Mouse (Mus musculus) embryo, embryonic 10 days (tissue): Measurements from ENCODE around the gene Cyfip1.

Source experiments
- DNase-seq: peaks from one replicate; pipeline ENCODE4 v3.0.0-alpha.2; 2015; ENCODE audit warnings: low spot score

Cyfip1 gene

DNA sequence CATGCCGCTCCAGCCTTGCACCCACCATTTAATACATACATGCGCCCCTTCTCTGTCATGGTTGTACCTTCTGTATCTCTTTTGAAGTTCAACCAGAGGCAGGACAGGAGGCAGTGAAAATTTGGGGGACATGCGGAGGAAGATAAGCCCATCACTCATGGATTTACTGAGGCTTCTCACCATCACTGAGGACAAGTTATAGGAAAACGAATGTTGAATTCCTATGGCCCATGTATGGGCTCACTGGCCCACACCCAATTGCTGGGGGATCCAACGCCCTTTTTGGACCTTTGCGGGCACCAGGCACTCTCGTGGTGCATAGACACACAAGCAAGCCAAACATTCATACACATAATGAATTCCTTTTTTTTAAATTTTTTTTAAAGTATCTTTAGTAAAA lies at the start of gene Cyfip1:
Gene Cyfip1 (plus strand): TSS at position 301 of the 400 bp plus-strand sequence.
- DNase-seq: no peak

DNA sequence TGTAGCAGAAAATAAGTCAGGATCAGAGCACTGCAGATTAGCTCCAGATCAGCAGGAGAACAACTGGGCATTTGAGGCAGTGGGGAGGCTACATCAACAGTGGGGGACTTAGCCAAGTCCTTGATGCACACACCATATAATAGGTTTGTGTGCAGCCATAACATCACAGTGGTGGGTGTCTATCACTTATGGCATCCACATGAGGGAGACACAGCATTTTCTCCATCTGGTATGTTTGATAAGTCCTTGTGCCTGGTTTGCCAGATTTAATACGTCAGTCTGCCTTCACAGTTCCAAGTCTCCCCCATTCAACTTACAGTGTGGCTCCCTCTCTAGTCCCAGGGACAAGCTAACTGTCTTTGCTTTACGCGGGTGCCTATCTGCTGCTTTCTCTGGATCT lies 49.3 kb upstream of the Cyfip1 start:
- DNase-seq: no peak

DNA sequence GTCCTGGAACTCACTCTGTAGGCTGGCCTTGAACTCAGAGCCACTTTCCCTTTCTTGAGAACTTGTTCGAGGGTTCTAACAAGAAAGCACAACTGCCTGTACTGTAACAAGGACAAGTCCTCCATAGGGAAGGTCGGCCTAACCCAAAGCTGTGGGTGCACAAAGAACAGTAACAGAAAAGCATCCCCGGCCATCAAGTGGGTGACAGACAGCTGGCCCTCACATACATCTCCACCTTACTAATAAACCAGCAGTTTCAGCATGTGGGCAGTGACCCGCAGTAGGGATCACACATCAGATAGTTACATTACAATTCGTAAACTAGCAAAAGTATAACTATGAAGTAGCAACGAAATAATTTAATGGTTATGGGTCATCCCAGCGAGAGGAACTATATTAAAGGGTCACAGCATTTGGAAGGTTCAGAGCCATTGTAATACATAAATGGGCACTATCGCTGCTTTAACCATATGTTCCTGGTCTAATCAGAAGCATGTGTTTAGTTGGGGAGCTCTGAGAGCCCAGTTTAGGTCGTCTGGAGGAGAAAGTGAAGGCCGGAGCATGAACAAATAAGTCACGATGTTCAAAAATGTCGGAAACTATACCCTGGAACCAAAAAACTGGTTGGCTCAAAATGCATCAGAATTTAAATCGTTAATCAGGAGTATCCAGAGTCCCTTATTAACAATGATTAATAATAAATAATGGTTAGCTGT lies 48.2 kb upstream of the Cyfip1 start:
- no peak for DNase-seq

DNA sequence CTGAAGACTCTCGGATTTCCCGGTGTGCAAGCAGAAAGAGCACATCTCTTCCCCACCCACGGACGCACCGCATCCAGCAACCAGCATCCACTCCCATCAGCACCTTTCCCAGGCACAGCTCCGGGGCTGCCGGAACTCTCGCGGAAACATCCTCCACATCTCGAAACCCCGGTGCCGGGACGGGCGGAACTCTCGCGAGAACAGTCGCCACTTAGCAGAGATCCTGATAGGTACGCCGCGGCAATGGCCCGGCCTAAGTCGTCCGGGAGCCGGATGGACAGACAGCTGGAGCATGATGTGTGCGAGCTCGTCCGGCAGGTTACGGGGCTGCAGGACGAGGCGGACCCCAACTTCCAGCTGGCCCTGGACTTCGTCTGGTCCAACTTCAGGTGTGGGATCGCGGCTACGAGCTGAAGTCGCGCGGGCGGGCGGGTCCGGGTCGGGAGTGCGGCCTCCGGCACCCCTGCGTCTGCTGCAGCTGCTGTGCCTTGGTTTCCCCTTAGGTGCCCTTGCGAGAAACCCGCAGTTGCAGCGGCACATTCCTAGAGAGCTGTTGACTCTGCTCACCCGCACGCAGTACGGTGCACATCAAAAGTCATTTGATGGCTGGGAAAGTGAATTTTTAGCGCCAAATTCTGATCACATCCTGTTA lies 47.5 kb upstream of the Cyfip1 start, which contains the start of gene Tubgcp5:
Gene Tubgcp5 (plus strand): TSS at position 203 of the 652 bp plus-strand sequence.
- DNase-seq: peak; percentile 99

DNA sequence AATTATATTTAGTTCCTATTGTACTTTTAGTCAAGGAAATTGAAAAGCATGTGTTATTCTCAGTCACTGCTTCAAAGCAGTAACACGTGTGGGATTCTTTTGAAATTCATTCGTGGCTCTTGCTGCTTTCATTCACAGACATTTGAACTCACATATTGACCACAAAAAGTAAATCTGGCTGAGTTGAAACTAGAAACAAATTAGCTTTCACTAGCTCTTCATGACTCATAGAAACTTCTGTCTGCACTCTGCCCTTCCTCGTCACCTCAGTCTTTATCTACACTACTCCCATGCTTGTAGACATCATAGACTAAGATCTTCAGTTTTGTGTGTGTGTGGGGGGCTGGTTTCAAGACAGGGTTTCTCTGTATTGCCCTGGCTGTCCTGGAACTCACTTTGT lies 41.6 kb upstream of the Cyfip1 start:
- DNase-seq: no peak

DNA sequence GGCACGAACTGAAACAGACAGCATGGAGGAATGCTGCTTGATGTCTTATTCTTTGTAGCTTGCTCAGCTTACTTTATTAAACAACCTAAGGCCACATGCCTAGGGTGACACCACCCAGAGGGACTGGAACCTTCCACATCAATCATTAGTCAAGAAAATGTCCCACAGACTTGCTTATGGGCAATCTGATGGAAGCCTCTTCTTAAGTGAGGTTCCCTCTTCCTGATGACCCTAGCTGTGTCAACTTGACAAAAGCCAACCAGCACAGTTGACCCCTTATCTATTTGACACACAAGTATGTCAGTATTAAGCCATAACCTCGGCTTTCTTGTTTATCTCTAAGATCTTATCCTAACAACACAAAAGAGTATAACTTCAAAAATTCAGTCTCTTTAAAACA lies 31.6 kb upstream of the Cyfip1 start:
- DNase-seq: no peak

DNA sequence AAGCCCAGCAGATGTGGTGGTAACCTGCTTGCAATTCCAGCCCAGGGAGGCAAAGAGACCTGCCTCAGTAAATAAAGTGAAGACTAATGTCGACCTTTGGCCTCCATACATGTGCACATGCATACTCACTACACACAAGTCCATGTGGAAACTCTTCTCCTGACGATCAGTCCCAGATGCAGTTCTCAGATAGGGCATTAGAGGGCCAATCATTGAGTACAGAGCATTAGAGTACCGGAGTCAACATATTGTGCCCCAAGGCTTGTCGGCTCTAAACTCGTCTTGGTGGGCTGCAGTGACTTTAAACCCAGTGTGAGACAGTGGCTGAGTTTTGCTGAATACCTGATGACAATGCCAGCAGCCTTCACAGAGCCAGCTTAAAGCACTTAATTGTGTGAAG lies 17.1 kb upstream of the Cyfip1 start:
- DNase-seq: no peak

DNA sequence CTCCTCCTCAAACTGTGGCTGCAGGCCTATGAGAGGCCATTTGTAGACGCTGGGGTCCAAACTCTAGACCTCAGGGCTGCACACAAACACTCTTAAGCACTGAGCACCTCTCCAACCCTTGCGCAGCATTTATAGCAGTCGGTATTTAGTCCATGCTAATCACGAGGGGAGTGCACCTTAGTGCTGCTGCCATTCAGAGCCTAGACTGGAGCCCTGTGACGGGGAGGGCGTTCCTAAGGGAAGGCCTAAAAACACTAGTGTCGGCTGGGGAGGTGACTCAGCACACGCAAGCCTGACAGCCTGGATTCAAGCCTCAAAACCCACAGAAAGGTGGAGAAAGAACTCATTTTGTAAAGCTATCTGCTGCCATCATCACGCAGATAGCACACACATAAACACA lies 14.0 kb upstream of the Cyfip1 start:
- DNase-seq: no peak

DNA sequence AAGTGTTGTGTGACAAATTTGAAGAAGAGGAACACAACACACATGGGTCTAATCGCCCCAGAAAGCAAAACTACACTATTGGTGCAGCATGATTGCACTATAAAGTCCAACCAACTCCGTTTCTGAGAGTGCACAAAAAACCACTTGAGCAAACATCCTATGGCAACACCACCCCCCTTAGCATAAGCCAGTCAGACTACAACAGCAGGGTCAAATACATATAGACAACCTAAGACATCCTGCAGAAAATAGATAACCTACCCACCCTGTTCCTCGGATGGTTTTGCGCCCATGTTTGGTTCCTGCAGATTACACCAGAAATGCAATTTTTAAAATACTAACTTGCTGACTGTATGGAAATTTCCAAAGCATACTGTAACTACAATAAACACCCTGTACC lies 4.7 kb upstream of the Cyfip1 start:
- no peak for DNase-seq

DNA sequence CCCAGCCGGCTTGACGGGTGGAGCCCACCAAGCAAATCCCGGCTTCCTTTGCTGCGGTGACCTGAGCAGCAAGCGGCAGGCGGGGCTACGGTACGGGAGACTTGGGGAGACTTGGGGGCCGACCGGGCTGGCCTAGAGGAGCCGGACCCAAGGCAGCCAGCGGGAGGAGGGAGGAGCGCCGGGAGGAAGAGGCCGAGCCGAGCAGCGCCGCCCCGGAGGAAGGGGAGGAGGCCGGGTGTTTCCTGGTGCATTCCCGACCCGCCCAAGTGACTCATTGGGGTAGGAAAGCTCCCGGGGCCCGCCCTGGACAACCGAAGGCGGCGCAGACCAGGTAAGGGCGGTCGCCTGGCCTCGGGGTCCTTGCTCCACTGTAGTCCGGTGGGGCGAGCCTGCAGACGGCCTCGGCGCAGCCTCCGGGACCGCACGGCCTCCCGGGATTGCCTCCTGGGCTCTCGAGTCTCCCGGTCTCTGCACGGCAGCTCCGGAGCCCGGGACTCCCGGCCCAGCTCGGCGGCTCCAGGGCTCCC lies 495 bp downstream of the Cyfip1 start:
- DNase-seq: peak; percentile 93

DNA sequence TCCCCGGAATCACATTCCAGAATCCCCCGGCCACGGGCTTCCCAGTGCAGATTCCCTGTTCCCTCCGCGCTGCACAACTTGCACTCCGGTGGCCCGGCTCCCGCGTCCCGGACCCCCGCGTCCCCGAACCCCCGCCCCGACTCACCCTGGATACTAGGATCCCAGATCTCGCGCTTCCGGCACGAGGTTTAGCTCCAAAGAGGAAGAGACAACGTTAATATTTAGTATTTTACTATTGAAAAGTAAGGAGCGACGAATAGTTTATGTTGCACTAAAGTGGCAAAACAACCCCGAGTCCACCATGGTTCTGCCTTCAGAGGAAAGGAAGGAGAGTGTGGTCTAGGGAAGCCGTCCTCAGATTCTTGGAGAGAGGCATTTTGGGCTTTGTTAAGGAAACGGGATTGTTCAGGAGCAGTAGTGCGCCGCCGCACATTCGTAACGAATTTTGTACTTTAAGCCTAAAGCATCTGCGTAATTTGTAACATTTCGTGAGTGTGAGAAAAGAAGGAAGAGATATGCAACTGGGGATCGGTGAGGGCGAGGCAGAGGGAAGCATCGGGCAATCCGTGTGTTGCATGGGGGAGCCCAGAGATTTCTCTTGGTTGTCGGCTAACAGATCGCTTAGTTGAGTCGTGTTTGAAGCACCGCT lies 1.1 kb downstream of the Cyfip1 start:
- DNase-seq: peak; percentile 40

DNA sequence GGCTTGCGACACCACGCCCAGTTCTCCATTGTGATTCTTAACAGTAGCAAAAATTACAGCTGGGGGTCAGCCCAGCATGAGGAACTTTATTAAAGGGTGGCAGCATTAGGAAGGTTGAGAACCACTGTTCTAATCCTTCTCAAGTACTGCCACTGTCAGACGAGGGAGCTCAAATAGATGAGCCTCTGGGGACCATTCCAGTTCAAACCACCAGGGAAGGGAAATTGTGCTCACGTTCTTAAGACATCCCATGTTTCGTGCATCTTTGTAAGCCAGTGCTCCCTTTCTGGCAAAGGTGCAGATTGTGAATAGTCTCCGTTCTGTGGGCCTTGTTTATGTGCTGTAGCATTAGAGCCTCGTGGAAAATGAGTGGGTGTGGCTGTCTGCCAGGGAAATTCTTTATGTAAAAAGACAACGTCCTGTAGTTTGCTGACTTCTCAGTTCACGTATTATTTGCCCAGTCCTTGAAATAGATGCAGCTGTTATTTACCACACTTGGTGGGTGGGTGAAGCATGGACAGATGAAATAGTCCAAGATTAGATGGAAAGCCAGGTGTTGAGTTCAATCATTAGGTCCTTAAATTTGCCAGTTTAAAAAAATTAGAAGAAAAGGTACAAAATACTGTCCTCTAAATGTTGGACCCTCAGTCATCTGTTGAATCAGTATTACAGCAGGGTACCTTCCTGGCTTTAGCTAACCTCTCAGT lies 5.2 kb downstream of the Cyfip1 start:
- DNase-seq: no peak

DNA sequence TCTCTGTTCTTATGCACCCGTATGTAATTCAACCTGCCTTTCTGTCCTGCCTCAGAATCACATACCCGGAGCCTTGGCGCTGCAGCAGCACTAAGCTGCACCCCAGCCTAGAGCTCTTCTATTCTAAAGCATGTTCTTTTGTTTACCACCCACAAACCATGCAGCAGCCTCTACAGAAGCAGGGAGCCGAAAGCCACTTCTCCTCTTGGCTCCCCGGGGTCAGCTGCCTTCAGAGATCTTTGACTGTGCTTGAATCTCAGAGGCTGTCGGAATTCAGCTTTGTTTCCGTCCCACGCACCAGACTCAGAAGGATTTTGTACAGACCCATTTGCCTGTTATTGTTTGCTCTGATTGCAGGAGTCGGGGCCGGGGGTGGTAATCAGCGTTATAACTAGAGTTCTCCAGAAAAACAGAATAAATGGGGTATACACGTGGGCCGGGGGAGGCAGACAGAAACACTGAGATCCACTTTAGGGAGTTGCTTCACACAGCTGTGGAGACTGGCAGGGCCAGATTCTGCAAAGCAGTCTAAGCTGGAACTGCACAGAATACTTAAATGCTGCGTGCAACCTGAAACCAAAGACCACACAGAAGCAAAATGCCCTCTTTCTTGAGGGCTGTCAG lies 8.5 kb downstream of the Cyfip1 start:
- peak; percentile 52 for DNase-seq

DNA sequence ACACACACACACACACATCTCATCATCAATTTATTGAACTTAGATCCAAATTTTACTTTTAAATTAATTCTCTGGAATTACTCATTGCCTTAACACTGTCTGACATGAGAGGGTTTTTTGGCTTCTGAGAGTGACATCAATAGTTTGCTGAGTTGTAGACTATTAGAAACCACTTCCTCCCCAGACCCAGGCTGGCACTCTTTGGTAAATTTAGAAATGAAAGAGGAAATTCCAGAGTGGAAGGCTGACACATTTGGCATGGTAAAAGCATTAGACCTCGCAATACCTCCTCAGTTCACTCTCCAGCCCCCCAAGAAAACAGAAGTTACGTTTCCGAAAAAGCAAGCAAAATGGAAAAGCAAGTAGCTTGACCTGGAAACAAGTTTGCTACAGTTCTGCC lies 11.2 kb downstream of the Cyfip1 start:
- DNase-seq: no peak

DNA sequence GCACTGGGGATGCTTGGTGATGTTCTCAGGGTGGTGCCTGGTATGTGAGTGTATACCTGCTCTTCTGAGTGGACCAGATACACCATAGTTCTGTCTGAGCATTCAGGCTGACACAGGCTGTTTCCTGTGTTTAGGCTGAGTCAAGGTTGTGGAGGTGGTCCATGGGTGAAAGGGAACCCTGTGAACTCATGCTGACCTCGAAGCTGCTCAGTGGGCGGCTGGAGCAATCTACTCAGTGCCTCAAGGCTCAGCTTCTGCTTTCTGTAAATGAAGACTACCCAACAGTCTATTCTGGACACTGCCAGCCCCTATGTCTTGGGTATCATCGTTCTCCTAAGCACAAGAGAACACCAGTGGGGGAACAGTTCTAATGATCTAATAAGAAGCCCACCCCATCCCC lies 14.1 kb downstream of the Cyfip1 start:
- no peak for DNase-seq

DNA sequence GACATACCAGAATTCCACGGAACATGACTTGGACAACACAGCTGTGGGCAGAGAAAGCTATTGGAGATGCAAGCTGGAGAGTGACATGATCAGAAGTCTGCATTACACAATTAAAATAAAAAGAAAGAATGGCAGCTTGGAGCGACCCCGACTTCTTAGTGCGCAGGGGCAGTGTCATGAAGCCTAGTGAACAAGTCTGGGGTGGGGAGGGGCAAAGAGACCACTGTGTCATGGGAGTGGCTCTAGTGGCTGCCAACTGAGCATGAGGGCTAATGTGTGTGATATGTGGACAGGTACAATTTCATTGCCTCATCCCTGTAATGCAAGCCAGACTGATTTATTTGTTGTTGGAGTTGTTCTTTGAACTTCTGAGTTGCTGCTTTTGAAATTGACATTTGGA lies 15.2 kb downstream of the Cyfip1 start:
- DNase-seq: no peak

DNA sequence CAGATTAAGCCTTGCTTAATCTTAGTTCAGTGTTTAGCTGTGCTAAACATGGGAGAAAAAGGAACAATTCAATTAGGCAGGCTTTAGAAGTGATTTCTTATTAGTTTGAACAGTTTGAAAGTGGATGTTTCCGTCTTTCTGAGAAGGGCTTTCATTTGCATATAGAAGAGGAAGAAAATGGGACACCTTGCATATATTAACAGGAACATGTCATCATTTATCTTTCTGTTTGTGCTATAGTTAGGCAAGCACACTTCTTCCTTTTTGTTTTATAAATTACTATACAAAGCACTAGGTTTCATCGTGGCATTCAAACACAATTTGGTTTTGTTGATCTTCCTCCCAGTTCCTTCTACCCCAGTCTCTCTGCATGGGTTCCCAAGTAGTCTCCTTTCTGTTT lies 16.2 kb downstream of the Cyfip1 start:
- no peak for DNase-seq

DNA sequence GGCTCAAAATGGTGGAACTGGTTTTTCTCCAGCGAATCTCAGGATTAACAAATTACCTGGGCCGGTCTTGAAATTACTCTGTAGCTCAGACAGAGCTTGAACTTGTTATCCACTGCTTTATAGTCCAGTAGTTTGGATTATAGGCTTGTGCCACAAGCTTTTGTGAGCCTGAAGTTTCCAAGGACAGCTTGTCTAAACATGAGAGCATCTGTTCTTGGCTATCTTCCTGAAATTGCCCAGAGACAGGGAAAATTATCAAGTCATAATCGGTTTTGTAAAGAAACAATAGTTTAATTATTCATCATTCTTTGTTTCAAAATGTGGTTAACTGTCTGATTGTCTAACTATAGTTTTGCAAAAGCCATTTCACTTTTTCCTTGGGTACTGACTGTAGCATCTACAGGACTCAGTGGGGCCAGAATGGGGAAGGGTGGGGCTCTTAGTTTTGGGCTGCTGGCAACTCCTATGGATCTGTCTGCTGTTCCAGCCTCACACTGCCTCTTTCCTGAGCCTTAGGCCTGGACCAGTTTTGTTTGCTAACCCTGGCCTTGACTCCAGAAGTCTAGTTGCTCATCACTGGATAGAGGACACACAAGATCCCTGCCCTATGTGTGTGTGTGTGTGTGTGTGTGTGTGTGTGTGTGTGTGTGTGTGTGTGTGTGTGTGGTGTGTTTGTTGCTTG lies 17.4 kb downstream of the Cyfip1 start:
- no peak for DNase-seq

DNA sequence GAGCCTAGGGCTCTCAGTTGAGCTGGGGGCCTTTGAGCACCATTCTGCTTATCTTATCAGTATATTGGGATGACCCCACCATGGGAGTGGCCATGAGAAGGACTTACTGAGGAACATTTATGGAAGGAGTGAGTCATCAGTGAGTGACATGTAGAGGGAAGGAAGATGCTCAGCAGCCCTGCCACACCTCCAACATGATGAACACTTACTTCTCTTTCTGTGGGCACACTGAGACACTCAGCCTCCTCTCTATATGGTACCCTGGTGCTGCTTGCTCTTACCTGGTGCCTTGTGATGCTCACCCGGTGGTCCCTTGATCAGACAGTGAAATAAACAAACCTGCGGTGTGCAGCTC lies 17.9 kb downstream of the Cyfip1 start:
- DNase-seq: no peak

DNA sequence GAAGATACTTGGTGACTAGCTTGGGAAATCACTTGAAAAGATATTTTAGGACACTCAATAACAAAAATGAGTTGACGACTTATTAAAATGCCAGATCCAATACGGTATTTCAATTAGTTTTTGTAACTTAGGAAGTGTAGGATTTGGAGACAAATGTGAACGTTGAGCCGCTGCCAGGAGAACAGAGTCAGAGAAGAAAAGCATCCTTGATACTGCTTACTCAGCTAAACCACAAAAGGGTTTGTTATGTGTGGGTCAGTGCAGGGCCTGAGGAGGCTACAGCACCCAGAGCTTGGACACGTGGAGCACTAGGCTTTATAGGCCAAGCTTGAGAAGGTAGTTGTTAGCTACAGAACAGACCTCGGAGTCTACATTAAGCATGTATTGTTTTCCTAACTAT lies 18.4 kb downstream of the Cyfip1 start:
- no peak for DNase-seq

DNA sequence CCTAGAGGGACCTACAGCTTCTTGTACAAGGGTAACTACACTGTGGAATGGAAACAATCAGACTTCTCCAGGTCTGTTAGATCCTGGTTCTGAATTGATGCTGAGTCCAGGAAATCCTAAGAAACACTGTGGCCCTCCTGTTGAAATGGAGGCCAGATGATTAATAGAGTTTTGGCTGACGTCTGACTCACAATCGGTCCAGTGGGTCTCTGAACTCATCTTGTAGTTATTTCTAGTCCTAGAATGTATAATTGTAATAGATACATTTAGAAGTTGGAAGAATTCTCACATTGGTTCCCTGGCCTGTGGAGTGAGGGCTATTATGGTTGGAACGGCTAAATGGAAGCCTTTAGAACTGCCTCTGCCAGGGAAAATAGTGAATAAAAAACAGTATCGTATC lies 19.6 kb downstream of the Cyfip1 start:
- no peak for DNase-seq

DNA sequence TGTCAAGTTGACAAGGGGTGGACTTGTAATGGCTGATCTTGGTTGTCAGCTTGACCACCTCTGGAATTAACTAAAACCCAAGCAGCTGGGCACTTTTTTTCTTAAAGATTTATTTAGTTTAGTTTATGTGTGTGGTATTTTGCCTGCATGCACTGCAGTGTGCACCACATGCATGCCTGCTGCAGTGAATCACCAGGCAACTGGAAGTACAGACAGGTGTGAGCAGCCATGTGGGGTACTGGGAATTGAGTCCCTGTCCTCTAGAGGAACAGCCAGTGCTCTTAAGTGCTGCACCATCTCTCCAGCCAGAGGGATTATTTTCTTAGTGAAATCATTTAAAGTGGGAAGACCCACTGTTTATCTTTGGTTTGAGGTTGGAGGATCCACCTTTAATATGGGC lies 23.5 kb downstream of the Cyfip1 start:
- no peak for DNase-seq
